Mouse (Mus musculus) neural tube, embryonic 11.5 days (tissue): Measurements from ENCODE around the gene H2afz. TPM values are rescaled to one million over a fixed set of nuclear protein-coding genes. Genes with fewer than 3 reads are reported as not detected.
"Not testable (repeated sequence)": the region's sequence is repeated elsewhere in the genome, so short reads cannot be mapped to it uniquely, and the experiment has no call there.

ENCODE experiments used
- ATAC-seq: fragments of 200-750 bp; cut with Nextera tagmentation; 2 replicates; pipeline ENCODE4 v1.8.0; 2017; ENCODE audit warnings: moderate number of reproducible peaks, mild to moderate bottlenecking, moderate TSS enrichment, moderate library complexity; ENCODE audit not compliant: insufficient read depth, low FRiP score, low TSS enrichment
- DNase-seq: peaks from one replicate; pipeline ENCODE4 v3.0.0-alpha.2; 2015; ENCODE audit warnings: low spot score
- H3K27ac ChIP-seq: fragments of 300-500 bp; sonication (generic); 2 replicates; pipeline ENCODE4 v1.5.1; 2014; ENCODE audit warnings: low read depth, mild to moderate bottlenecking, low read length
- H3K27me3 ChIP-seq: fragments of 300-500 bp; sonication (generic); 2 replicates; pipeline ENCODE4 v1.6.1; 2014; ENCODE audit warnings: mild to moderate bottlenecking, low read length, mixed read lengths; ENCODE audit not compliant: control insufficient read depth, insufficient read depth
- H3K36me3 ChIP-seq: fragments of 300-500 bp; sonication (generic); 2 replicates; pipeline ENCODE4 v1.6.1; 2014; ENCODE audit warnings: mild to moderate bottlenecking, low read length, moderate library complexity, mixed read lengths; ENCODE audit not compliant: control insufficient read depth, insufficient read depth
- H3K4me1 ChIP-seq: fragments of 300-500 bp; sonication (generic); 2 replicates; pipeline ENCODE4 v1.6.1; 2014; ENCODE audit warnings: low read length, mixed read lengths; ENCODE audit not compliant: control insufficient read depth, insufficient read depth
- H3K4me2 ChIP-seq: fragments of 300-500 bp; sonication (generic); 2 replicates; pipeline ENCODE4 v1.6.1; 2014; ENCODE audit warnings: low read depth, mild to moderate bottlenecking, moderate library complexity
- H3K4me3 ChIP-seq: fragments of 300-500 bp; sonication (generic); 2 replicates; pipeline ENCODE4 v1.5.1; 2014; ENCODE audit warnings: low read depth, low read length
- H3K9ac ChIP-seq: fragments of 300-500 bp; sonication (generic); 2 replicates; pipeline ENCODE4 v1.6.1; 2014; ENCODE audit warnings: mild to moderate bottlenecking, low read length
- H3K9me3 ChIP-seq: fragments of 300-500 bp; sonication (generic); 2 replicates; pipeline ENCODE4 v1.6.1; 2016; ENCODE audit warnings: low read length; ENCODE audit not compliant: control insufficient read depth
- WGBS: fragments of 180-500 bp; shearing (Covaris S2); extraction: QIAGEN DNeasy Blood & Tissue Kit; methylation state at CpG from one replicate; pipeline ENCODE4 v1.1.7; 2014; 5-methylcytosine and 5-hydroxymethylcytosine counted together
- polyA plus RNA-seq: library from polyadenylated mRNA; unstranded; fragments of >200 nt; fragmentation: Nextera tagmentation; extraction: Ambion mirVana; gene quantifications from 2 replicates; pipeline ENCODE4 v1.2.1, GENCODE M21; 2014

The H2afz gene
- polyA plus RNA-seq, 1 experiment from 2014 or later, result 2,454 TPM

- H3K4me2 ChIP-seq, result no peak overlapping the region
- no peak overlapping the region for H3K27ac ChIP-seq
- no peaks in the 10 kb centered on the region for H3K4me1 ChIP-seq
- no peaks in the 10 kb centered on the region for H3K36me3 ChIP-seq
- H3K27me3 ChIP-seq, result no peaks in the 10 kb centered on the region
- no peak overlapping the region for H3K4me3 ChIP-seq
- no peak for DNase-seq
- no peak overlapping the region for H3K9ac ChIP-seq
- 86% methylated on average over 1 of the region's 1 CpGs for WGBS
- no peak for ATAC-seq
- H3K9me3 ChIP-seq, result no peaks in the 10 kb centered on the region
Measured at GRCm38 (mm10) chr3:137836543-137836942, 27.7 kb upstream of the H2afz start.

GRCm38 (mm10) chr3:137838160-137838559 is 26.1 kb upstream of the H2afz start:
- H3K9ac ChIP-seq, result no peak overlapping the region
- H3K9me3 ChIP-seq, result no peaks in the 10 kb centered on the region
- no peaks in the 10 kb centered on the region for H3K36me3 ChIP-seq
- DNase-seq (no peak), ATAC-seq (no peak)
- no peak overlapping the region for H3K4me3 ChIP-seq
- no peak overlapping the region for H3K27ac ChIP-seq
- no peaks in the 10 kb centered on the region for H3K4me1 ChIP-seq
- H3K27me3 ChIP-seq, result no peaks in the 10 kb centered on the region
- H3K4me2 ChIP-seq, result no peak overlapping the region

GRCm38 (mm10) chr3:137842944-137843343 is 21.3 kb upstream of the H2afz start:
- Histone ChIP-seq H3K4me1 (no peaks in the 10 kb centered on the region), H3K4me2 (no peak overlapping the region), H3K9me3 (no peaks in the 10 kb centered on the region), H3K27me3 (no peaks in the 10 kb centered on the region), H3K9ac (no peak overlapping the region), H3K4me3 (no peak overlapping the region), H3K36me3 (no peaks in the 10 kb centered on the region), H3K27ac (no peak overlapping the region)
- 84% methylated on average over 1 of the region's 1 CpGs for WGBS
- ATAC-seq (no peak), DNase-seq (no peak)

- Histone ChIP-seq H3K4me2 (no peak overlapping the region), H3K4me1 (no peaks in the 10 kb centered on the region), H3K27ac (no peak overlapping the region), H3K9me3 (no peaks in the 10 kb centered on the region), H3K27me3 (no peaks in the 10 kb centered on the region), H3K9ac (no peak overlapping the region), H3K36me3 (no peaks in the 10 kb centered on the region), H3K4me3 (no peak overlapping the region)
- WGBS, result 87% methylated on average over 3 of the region's 3 CpGs
- ATAC-seq (no peak), DNase-seq (no peak)
Measured at GRCm38 (mm10) chr3:137844263-137844662, 20.0 kb upstream of the H2afz start.

GRCm38 (mm10) chr3:137846552-137846951 is 17.7 kb upstream of the H2afz start:
- no peak overlapping the region for H3K9ac ChIP-seq
- no peaks in the 10 kb centered on the region for H3K36me3 ChIP-seq
- no peaks in the 10 kb centered on the region for H3K9me3 ChIP-seq
- no peak for ATAC-seq
- H3K27me3 ChIP-seq, result no peaks in the 10 kb centered on the region
- no peak overlapping the region for H3K4me3 ChIP-seq
- WGBS, result 86% methylated on average over 5 of the region's 5 CpGs
- no peaks in the 10 kb centered on the region for H3K4me1 ChIP-seq
- no peak overlapping the region for H3K4me2 ChIP-seq
- no peak for DNase-seq
- H3K27ac ChIP-seq, result no peak overlapping the region

GRCm38 (mm10) chr3:137848354-137848753 is 15.9 kb upstream of the H2afz start:
- H3K27me3 ChIP-seq, result no peaks in the 10 kb centered on the region
- no peak overlapping the region for H3K4me3 ChIP-seq
- H3K9ac ChIP-seq, result no peak overlapping the region
- H3K4me1 ChIP-seq, result no peaks in the 10 kb centered on the region
- no peak for DNase-seq
- no peaks in the 10 kb centered on the region for H3K36me3 ChIP-seq
- H3K27ac ChIP-seq, result no peak overlapping the region
- H3K4me2 ChIP-seq, result no peak overlapping the region
- WGBS, result 95% methylated on average over 9 of the region's 9 CpGs
- no peaks in the 10 kb centered on the region for H3K9me3 ChIP-seq
- no peak for ATAC-seq

- Histone ChIP-seq H3K4me2 (no peak overlapping the region), H3K9ac (no peak overlapping the region), H3K27me3 (no peaks in the 10 kb centered on the region), H3K36me3 (no peaks in the 10 kb centered on the region), H3K9me3 (no peaks in the 10 kb centered on the region), H3K27ac (no peak overlapping the region), H3K4me1 (no peaks in the 10 kb centered on the region), H3K4me3 (no peak overlapping the region)
- no peak for ATAC-seq
- WGBS, result 89% methylated on average over 5 of the region's 5 CpGs
- no peak for DNase-seq
Measured at GRCm38 (mm10) chr3:137849697-137850096, 14.6 kb upstream of the H2afz start.

GRCm38 (mm10) chr3:137851196-137851595 is 13.1 kb upstream of the H2afz start:
- WGBS, result 89% methylated on average over 2 of the region's 2 CpGs
- no peak overlapping the region for H3K4me2 ChIP-seq
- H3K27me3 ChIP-seq, result no peaks in the 10 kb centered on the region
- H3K36me3 ChIP-seq, result no peaks in the 10 kb centered on the region
- no peak overlapping the region for H3K9ac ChIP-seq
- no peak overlapping the region for H3K4me3 ChIP-seq
- H3K9me3 ChIP-seq, result no peaks in the 10 kb centered on the region
- no peaks in the 10 kb centered on the region for H3K4me1 ChIP-seq
- no peak overlapping the region for H3K27ac ChIP-seq
- ATAC-seq (no peak), DNase-seq (no peak)

GRCm38 (mm10) chr3:137853011-137853410 is 11.3 kb upstream of the H2afz start:
- H3K27me3 ChIP-seq, H3K4me1 ChIP-seq, H3K27ac ChIP-seq, ATAC-seq, H3K4me3 ChIP-seq, H3K9ac ChIP-seq, H3K36me3 ChIP-seq, H3K4me2 ChIP-seq, H3K9me3 ChIP-seq, DNase-seq: not testable (repeated sequence)
- 92% methylated on average over 1 of the region's 1 CpGs for WGBS
